Mouse (Mus musculus): ENCODE measurements around the gene Gm21861.
"Not testable (repeated sequence)": the region's sequence is repeated elsewhere in the genome, so short reads cannot be mapped to it uniquely, and the experiment has no call there.

The Gm21861 gene

DNA sequence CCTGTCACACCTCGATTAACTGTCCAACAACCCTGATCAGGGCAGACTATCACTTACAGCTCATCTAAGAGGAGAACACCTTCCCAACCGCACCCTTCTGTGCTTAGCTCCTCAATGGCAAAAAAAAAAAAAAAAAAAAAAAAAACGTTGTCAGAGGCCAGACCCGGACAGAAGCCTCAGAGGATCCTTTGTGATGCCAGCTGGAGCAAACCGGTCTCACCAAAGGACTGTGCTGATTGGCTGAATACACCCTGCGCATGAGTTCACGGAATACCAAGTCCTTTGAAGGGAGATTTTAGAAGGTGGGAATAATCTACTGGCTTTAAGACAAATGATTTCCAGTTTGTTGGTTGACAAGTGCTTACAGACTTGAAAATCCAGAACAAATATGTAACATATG lies at the start of gene Gm21861:
Gene Gm21861 (minus strand): TSS at position 101 of the 400 bp plus-strand sequence.
- DNase-seq (ENCODE audit: low spot score in 2 of 2) = not testable (repeated sequence)
